Mouse (Mus musculus): ENCODE results near the gene Mast4.

Mast4 gene

GRCm38 (mm10) chr13:102865971-102866724, 468.1 kb downstream of the Mast4 start:
- DNase-seq (ENCODE audit: low spot score in 2 of 2), result no peak

GRCm38 (mm10) chr13:102865494-102865893, 468.8 kb downstream of the Mast4 start:
- DNase-seq (ENCODE audit: low spot score in 2 of 2), result no peak

GRCm38 (mm10) chr13:102864840-102865239, 469.5 kb downstream of the Mast4 start:
- DNase-seq (ENCODE audit: low spot score in 2 of 2), result no peak

GRCm38 (mm10) chr13:102864079-102864478, 470.2 kb downstream of the Mast4 start:
- DNase-seq (ENCODE audit: low spot score in 2 of 2), result no peak

- no peak for DNase-seq (ENCODE audit: low spot score in 2 of 2)
Observed at GRCm38 (mm10) chr13:102862981-102863380, 471.3 kb downstream of the Mast4 start.

- DNase-seq (ENCODE audit: low spot score in 2 of 2), result no peak
Observed at GRCm38 (mm10) chr13:102862397-102862796, 471.9 kb downstream of the Mast4 start.

GRCm38 (mm10) chr13:102860733-102861132, 473.6 kb downstream of the Mast4 start:
- DNase-seq (ENCODE audit: low spot score in 2 of 2), result no peak

GRCm38 (mm10) chr13:102860135-102860534, 474.2 kb downstream of the Mast4 start:
- no peak for DNase-seq (ENCODE audit: low spot score in 2 of 2)

GRCm38 (mm10) chr13:102857539-102857838, 476.8 kb downstream of the Mast4 start:
- DNase-seq (ENCODE audit: low spot score in 2 of 2), result no peak

- DNase-seq (ENCODE audit: low spot score in 2 of 2), result no peak
Observed at GRCm38 (mm10) chr13:102856821-102857538, 477.3 kb downstream of the Mast4 start.

- no peak for DNase-seq (ENCODE audit: low spot score in 2 of 2)
Observed at GRCm38 (mm10) chr13:102852865-102853264, 481.4 kb downstream of the Mast4 start.

- DNase-seq (ENCODE audit: low spot score in 2 of 2), result no peak
Observed at GRCm38 (mm10) chr13:102851253-102851652, 483.0 kb downstream of the Mast4 start.

GRCm38 (mm10) chr13:102850594-102850993, 483.7 kb downstream of the Mast4 start:
- no peak for DNase-seq (ENCODE audit: low spot score in 2 of 2)

- DNase-seq (ENCODE audit: low spot score in 2 of 2), result no peak
Observed at GRCm38 (mm10) chr13:102849068-102849467, 485.2 kb downstream of the Mast4 start.

GRCm38 (mm10) chr13:102846473-102846872, 487.8 kb downstream of the Mast4 start:
- no peak for DNase-seq (ENCODE audit: low spot score in 2 of 2)

GRCm38 (mm10) chr13:102842715-102843114, 491.6 kb downstream of the Mast4 start:
- DNase-seq (ENCODE audit: low spot score in 2 of 2), result no peak

GRCm38 (mm10) chr13:102842237-102842636, 492.1 kb downstream of the Mast4 start:
- no peak for DNase-seq (ENCODE audit: low spot score in 2 of 2)

GRCm38 (mm10) chr13:102839741-102840482, 494.4 kb downstream of the Mast4 start:
- DNase-seq (ENCODE audit: low spot score in 2 of 2), result no peak

GRCm38 (mm10) chr13:102837427-102837826, 496.9 kb downstream of the Mast4 start:
- DNase-seq (ENCODE audit: low spot score in 2 of 2), result no peak

- DNase-seq (ENCODE audit: low spot score in 2 of 2), result peak in 1 of 2 experiments; percentile 26
Observed at GRCm38 (mm10) chr13:102835336-102835735, 499.0 kb downstream of the Mast4 start.

GRCm38 (mm10) chr13:102818287-102818686, 516.0 kb downstream of the Mast4 start:
- no peak for DNase-seq (ENCODE audit: low spot score in 2 of 2)

- DNase-seq (ENCODE audit: low spot score in 2 of 2), result no peak
Observed at GRCm38 (mm10) chr13:102816689-102817088, 517.6 kb downstream of the Mast4 start.

GRCm38 (mm10) chr13:102815158-102815557, 519.1 kb downstream of the Mast4 start:
- no peak for DNase-seq (ENCODE audit: low spot score in 2 of 2)

Measured in right cerebral cortex, adult 2 months (tissue).